Mouse (Mus musculus): ENCODE data around the gene Crtc1. TPM values are rescaled to one million over a fixed set of nuclear protein-coding genes. Genes with fewer than 3 reads are reported as not detected.

The Crtc1 gene
- total RNA-seq, 2 experiments from 2014 or later: 10.3 to 10.6 TPM

GRCm38 (mm10) chr8:70464162-70464561 lies 24.8 kb upstream of the Crtc1 start:
- no peak for DNase-seq (ENCODE audit: low spot score)
- intact Hi-C loops (cut with DNase I): no loop called here

GRCm38 (mm10) chr8:70463306-70463705 lies 23.9 kb upstream of the Crtc1 start:
- intact Hi-C loops (cut with DNase I): no loop called here
- peak; percentile 53 for DNase-seq (ENCODE audit: low spot score)

- no peak for DNase-seq (ENCODE audit: low spot score)
These were observed 23.1 kb upstream of the Crtc1 start for GRCm38 (mm10) chr8:70462516-70462813.

GRCm38 (mm10) chr8:70461765-70462515 lies 22.6 kb upstream of the Crtc1 start:
- DNase-seq (ENCODE audit: low spot score): peak; percentile 41
- intact Hi-C loops (cut with DNase I): no loop called here

More at GRCm38 (mm10) chr8:70462516-70462813, 23.1 kb upstream of the Crtc1 start:
- intact Hi-C loops (cut with DNase I): no loop called here

GRCm38 (mm10) chr8:70460606-70461005 lies 21.2 kb upstream of the Crtc1 start:
- intact Hi-C loops (cut with DNase I): no loop called here
- DNase-seq (ENCODE audit: low spot score): no peak

GRCm38 (mm10) chr8:70460199-70460598 lies 20.8 kb upstream of the Crtc1 start:
- intact Hi-C loops (cut with DNase I): no loop called here
- DNase-seq (ENCODE audit: low spot score): no peak

- DNase-seq (ENCODE audit: low spot score): no peak
- intact Hi-C loops (cut with DNase I): no loop called here
These were observed 20.3 kb upstream of the Crtc1 start for GRCm38 (mm10) chr8:70459636-70460035.

- no peak for DNase-seq (ENCODE audit: low spot score)
- intact Hi-C loops (cut with DNase I): no loop called here
These were observed 19.1 kb upstream of the Crtc1 start for GRCm38 (mm10) chr8:70458462-70458861.

GRCm38 (mm10) chr8:70457882-70458281 lies 18.5 kb upstream of the Crtc1 start:
- no peak for DNase-seq (ENCODE audit: low spot score)
- intact Hi-C loops (cut with DNase I): no loop called here

GRCm38 (mm10) chr8:70456996-70457395 lies 17.6 kb upstream of the Crtc1 start:
- no peak for DNase-seq (ENCODE audit: low spot score)
- intact Hi-C loops (cut with DNase I): no loop called here

- DNase-seq (ENCODE audit: low spot score): no peak
- intact Hi-C loops (cut with DNase I): no loop called here
These were observed 14.5 kb upstream of the Crtc1 start for GRCm38 (mm10) chr8:70453852-70454251.

- DNase-seq (ENCODE audit: low spot score): no peak
- intact Hi-C loops (cut with DNase I): no loop called here
These were observed 13.0 kb upstream of the Crtc1 start for GRCm38 (mm10) chr8:70452196-70452966.

GRCm38 (mm10) chr8:70447639-70448420 lies 8.5 kb upstream of the Crtc1 start:
- no peak for DNase-seq (ENCODE audit: low spot score)
- intact Hi-C loops (cut with DNase I): no loop called here

GRCm38 (mm10) chr8:70445988-70446387 lies 6.6 kb upstream of the Crtc1 start:
- DNase-seq (ENCODE audit: low spot score): no peak
- intact Hi-C loops (cut with DNase I): no loop called here

- no peak for DNase-seq (ENCODE audit: low spot score)
- intact Hi-C loops (cut with DNase I): no loop called here
These were observed 3.9 kb upstream of the Crtc1 start for GRCm38 (mm10) chr8:70443326-70443725.

GRCm38 (mm10) chr8:70441565-70441964 lies 2.2 kb upstream of the Crtc1 start:
- intact Hi-C loops (cut with DNase I): no loop called here
- no peak for DNase-seq (ENCODE audit: low spot score)

- intact Hi-C loops (cut with DNase I): no loop called here
These were observed 867 bp upstream of the Crtc1 start for GRCm38 (mm10) chr8:70440246-70440645.

GRCm38 (mm10) chr8:70439848-70440179 lies 435 bp upstream of the Crtc1 start:
- intact Hi-C loops (cut with DNase I): loop anchor here (5.0 kb wide), 1 partner anchor 62 kb away; no protein-coding TSS in a partner anchor
- no peak for DNase-seq (ENCODE audit: low spot score)

More at GRCm38 (mm10) chr8:70440246-70440645, 867 bp upstream of the Crtc1 start:
- DNase-seq (ENCODE audit: low spot score): no peak

GRCm38 (mm10) chr8:70438423-70438822 lies 956 bp downstream of the Crtc1 start:
- intact Hi-C loops (cut with DNase I): loop anchor here (5.0 kb wide), 1 partner anchor 64 kb away; no protein-coding TSS in a partner anchor

GRCm38 (mm10) chr8:70435156-70435555 lies 4.2 kb downstream of the Crtc1 start:
- intact Hi-C loops (cut with DNase I): loop anchor here (5.0 kb wide), 1 partner anchor 67 kb away; no protein-coding TSS in a partner anchor
- no peak for DNase-seq (ENCODE audit: low spot score)

More at GRCm38 (mm10) chr8:70438423-70438822, 956 bp downstream of the Crtc1 start:
- DNase-seq (ENCODE audit: low spot score): no peak

All from heart, postnatal 25 days (tissue).